Mouse (Mus musculus): ENCODE data around the gene Appl2. TPM values are rescaled to one million over a fixed set of nuclear protein-coding genes. Genes with fewer than 3 reads are reported as not detected.

The Appl2 gene
- polyA plus RNA-seq, 1 experiment from 2014 or later, result 46.2 TPM

DNA sequence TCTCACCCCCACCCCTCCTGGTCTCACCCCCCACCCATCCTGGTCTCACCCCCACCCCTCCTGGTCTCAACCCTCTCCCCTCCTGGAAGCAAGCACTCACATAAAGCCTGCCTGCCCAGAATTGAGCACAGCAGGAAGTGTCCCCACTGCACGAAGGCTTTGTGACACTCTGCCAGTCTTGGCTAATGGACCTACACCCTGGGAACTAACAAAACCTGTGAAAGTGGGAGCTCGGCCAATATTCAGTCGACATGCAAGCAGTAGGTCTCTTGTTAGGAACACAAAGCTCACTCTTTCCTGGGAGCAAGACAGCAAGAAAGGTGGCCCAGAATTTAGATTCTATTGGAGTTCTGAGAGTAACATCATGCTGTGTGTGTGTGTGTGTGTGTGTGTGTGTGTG lies 17.6 kb downstream of the Appl2 start:
- ATAC-seq (ENCODE audit: borderline replicate concordance, extremely low read depth, low FRiP score, low TSS enrichment), result no peak
- 44% methylated on average over 3 of the region's 3 CpGs for WGBS

GRCm38 (mm10) chr10:83629878-83630277 lies 18.7 kb downstream of the Appl2 start:
- H3K36me3 ChIP-seq, result peaks cover 10% of the 10 kb centered on the region; the same call in 1 of the 2 replicates
- ATAC-seq (ENCODE audit: borderline replicate concordance, extremely low read depth, low FRiP score, low TSS enrichment), result no peak
- 84% methylated on average over 5 of the region's 5 CpGs for WGBS
- H3K4me3 ChIP-seq, result no peak overlapping the region
- H3K9me3 ChIP-seq, result no peaks in the 10 kb centered on the region
- H3K9ac ChIP-seq, result no peak overlapping the region
- H3K4me2 ChIP-seq, result no peak overlapping the region
- no peak overlapping the region for H3K27ac ChIP-seq
- no peaks in the 10 kb centered on the region for H3K27me3 ChIP-seq
- H3K4me1 ChIP-seq, result peaks cover 6% of the 10 kb centered on the region; the same call in 1 of the 2 replicates

More for the DNA sequence above, 17.6 kb downstream of the Appl2 start:
- no peaks in the 10 kb centered on the region for H3K27me3 ChIP-seq
- no peaks in the 10 kb centered on the region for H3K9me3 ChIP-seq
- H3K27ac ChIP-seq, result no peak overlapping the region
- H3K4me3 ChIP-seq, result no peak overlapping the region
- peaks cover 10% of the 10 kb centered on the region; the same call in 1 of the 2 replicates for H3K36me3 ChIP-seq
- no peak overlapping the region for H3K4me2 ChIP-seq
- H3K9ac ChIP-seq, result no peak overlapping the region
- H3K4me1 ChIP-seq, result peaks cover 10% of the 10 kb centered on the region; the same call in 1 of the 2 replicates

DNA sequence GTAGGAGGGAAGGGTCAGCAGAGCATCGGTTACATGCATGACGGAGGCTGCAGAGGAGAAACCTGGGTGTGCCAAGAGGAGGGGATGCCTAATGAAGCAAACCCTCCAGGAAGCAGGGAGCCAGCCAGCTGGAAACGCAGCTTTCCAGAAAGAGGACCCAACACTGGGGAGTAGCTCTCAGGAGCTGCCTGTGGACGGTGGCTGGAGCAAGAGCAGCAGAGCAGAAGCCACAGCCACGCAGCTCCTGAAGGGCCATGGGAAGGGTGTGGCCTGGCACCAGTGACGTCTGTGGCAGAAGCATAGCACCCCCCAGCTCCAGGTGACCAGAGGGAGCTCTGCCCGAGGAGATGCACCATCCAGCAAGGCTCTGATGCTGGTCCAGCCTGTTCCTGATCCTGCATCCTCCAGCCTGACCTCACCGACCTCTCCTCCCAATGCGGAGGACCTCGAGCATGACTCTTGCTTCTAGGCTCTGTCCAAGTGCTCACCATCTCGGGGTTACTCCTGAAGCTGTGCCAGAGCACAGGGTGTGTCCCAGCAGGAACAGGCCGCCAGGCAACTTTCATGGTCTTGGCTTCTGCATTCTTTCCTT lies 19.3 kb downstream of the Appl2 start:
- H3K4me1 ChIP-seq, result peaks cover 2% of the 10 kb centered on the region; the same call in 1 of the 2 replicates
- no peaks in the 10 kb centered on the region for H3K27me3 ChIP-seq
- 77% methylated on average over 12 of the region's 12 CpGs for WGBS
- H3K9ac ChIP-seq, result no peak overlapping the region
- ATAC-seq (ENCODE audit: borderline replicate concordance, extremely low read depth, low FRiP score, low TSS enrichment), result no peak
- peaks cover 10% of the 10 kb centered on the region; the same call in 1 of the 2 replicates for H3K36me3 ChIP-seq
- no peaks in the 10 kb centered on the region for H3K9me3 ChIP-seq
- H3K4me2 ChIP-seq, result no peak overlapping the region
- no peak overlapping the region for H3K4me3 ChIP-seq
- no peak overlapping the region for H3K27ac ChIP-seq

- WGBS, result 79% methylated on average over 4 of the region's 4 CpGs
- no peak for ATAC-seq (ENCODE audit: borderline replicate concordance, extremely low read depth, low FRiP score, low TSS enrichment)
- H3K4me3 ChIP-seq, result no peak overlapping the region
Measured at GRCm38 (mm10) chr10:83628241-83628640, 20.3 kb downstream of the Appl2 start.

DNA sequence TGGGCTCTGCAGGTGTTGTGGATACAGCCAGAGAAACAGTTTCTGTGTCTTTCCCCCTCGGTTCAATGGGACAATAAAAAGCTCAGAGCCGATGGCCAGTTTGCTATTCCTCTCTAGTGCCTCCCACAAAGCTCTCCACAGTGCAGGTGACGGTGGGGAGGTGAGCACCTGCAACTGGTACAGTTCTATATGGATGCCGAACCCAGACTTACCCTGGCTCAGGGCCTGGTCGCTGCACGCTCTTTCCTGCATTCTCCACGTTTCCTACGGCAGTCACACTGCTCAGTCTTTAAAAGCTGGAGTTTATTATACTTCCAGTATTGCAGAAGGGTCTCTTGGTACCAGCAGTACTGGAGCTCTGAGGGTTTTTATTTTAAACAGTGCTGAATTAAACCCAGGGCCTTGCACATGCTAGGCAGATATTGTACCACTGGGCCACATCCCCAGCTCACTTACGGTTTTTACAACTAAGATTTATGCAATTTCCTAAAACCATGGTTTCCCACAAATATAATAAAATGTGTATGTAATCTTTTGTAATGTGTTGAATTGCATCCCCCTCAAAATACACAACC lies 21.3 kb downstream of the Appl2 start:
- Histone ChIP-seq H3K9me3 (no peaks in the 10 kb centered on the region), H3K4me1 (0 out of 2 replicates have a peak, but pooled peaks cover 4% of the 10 kb centered on the region), H3K4me2 (no peak overlapping the region), H3K27ac (no peak overlapping the region), H3K4me3 (no peak overlapping the region), H3K27me3 (no peaks in the 10 kb centered on the region), H3K9ac (no peak overlapping the region), H3K36me3 (peaks cover 10% of the 10 kb centered on the region; the same call in 1 of the 2 replicates)
- no peak for ATAC-seq (ENCODE audit: borderline replicate concordance, extremely low read depth, low FRiP score, low TSS enrichment)
- WGBS, result 88% methylated on average over 9 of the region's 9 CpGs

More at GRCm38 (mm10) chr10:83628241-83628640, 20.3 kb downstream of the Appl2 start:
- H3K27me3 ChIP-seq, result no peaks in the 10 kb centered on the region
- no peaks in the 10 kb centered on the region for H3K9me3 ChIP-seq
- H3K36me3 ChIP-seq, result peaks cover 10% of the 10 kb centered on the region; the same call in 1 of the 2 replicates
- H3K9ac ChIP-seq, result no peak overlapping the region
- H3K27ac ChIP-seq, result no peak overlapping the region
- H3K4me1 ChIP-seq, result 0 out of 2 replicates have a peak, but pooled peaks cover 4% of the 10 kb centered on the region
- no peak overlapping the region for H3K4me2 ChIP-seq

GRCm38 (mm10) chr10:83624841-83625240 lies 23.7 kb downstream of the Appl2 start:
- no peak overlapping the region for H3K9ac ChIP-seq
- no peak overlapping the region for H3K4me3 ChIP-seq
- 0 out of 2 replicates have a peak, but pooled peaks cover 4% of the 10 kb centered on the region for H3K4me1 ChIP-seq
- H3K4me2 ChIP-seq, result no peak overlapping the region
- peaks cover 10% of the 10 kb centered on the region; the same call in 1 of the 2 replicates for H3K36me3 ChIP-seq
- no peaks in the 10 kb centered on the region for H3K27me3 ChIP-seq
- ATAC-seq (ENCODE audit: borderline replicate concordance, extremely low read depth, low FRiP score, low TSS enrichment), result no peak
- H3K27ac ChIP-seq, result no peak overlapping the region
- H3K9me3 ChIP-seq, result no peaks in the 10 kb centered on the region
- WGBS, result 76% methylated on average over 12 of the region's 12 CpGs

GRCm38 (mm10) chr10:83624065-83624464 lies 24.5 kb downstream of the Appl2 start:
- H3K27ac ChIP-seq, result no peak overlapping the region
- H3K9me3 ChIP-seq, result no peaks in the 10 kb centered on the region
- H3K4me3 ChIP-seq, result no peak overlapping the region
- no peak overlapping the region for H3K4me2 ChIP-seq
- H3K4me1 ChIP-seq, result 0 out of 2 replicates have a peak, but pooled peaks cover 4% of the 10 kb centered on the region
- no peak overlapping the region for H3K9ac ChIP-seq
- no peaks in the 10 kb centered on the region for H3K27me3 ChIP-seq
- ATAC-seq (ENCODE audit: borderline replicate concordance, extremely low read depth, low FRiP score, low TSS enrichment), result 0 out of 2 replicates have a peak, but pooled peaks have one; percentile 47
- WGBS, result 56% methylated on average over 8 of the region's 8 CpGs
- peaks cover 10% of the 10 kb centered on the region; the same call in 1 of the 2 replicates for H3K36me3 ChIP-seq

DNA sequence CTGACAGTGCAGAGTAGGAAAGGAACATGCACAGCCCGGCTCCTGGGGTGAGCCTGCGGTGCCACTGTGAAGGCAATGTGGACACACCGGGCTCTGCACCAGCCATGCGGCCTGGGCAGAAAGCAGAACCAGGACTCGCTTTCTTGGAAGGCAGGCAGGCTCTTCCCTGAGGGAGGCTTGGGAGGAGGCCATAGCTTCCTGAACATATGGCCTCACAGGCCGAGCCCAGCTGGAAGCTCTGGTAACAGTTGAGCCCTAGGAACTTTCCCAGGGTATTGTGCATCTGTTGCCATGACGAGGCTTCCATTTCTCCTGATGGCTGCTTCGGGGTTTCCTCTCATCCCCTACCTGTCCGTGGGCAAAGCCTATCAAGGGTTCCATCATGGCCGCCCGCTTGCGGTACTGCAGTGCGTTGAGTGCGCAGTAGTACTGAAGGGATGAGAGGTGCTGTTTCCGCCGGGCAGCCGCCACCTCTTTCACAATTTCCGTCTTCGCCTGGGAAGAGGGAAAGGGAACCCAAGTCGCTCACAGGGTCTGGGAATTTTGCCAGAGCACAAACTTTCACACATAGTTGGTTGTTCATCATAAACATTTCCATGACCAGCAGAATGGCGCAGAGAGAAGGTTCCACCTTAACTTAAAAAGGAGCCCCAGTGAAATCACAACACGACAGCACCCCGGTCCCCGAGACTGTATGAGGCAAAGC lies 28.0 kb downstream of the Appl2 start:
- Histone ChIP-seq H3K4me2 (no peak overlapping the region), H3K27ac (no peak overlapping the region; the same call in 1 of the 2 replicates), H3K4me1 (0 out of 2 replicates have a peak, but pooled peaks cover 4% of the 10 kb centered on the region), H3K9me3 (no peaks in the 10 kb centered on the region), H3K36me3 (no peaks in the 10 kb centered on the region; the same call in 1 of the 2 replicates), H3K27me3 (no peaks in the 10 kb centered on the region), H3K9ac (no peak overlapping the region), H3K4me3 (no peak overlapping the region)
- no peak; the same call in 1 of the 2 replicates for ATAC-seq (ENCODE audit: borderline replicate concordance, extremely low read depth, low FRiP score, low TSS enrichment)
- 79% methylated on average over 24 of the region's 24 CpGs for WGBS

GRCm38 (mm10) chr10:83618819-83619440 lies 29.6 kb downstream of the Appl2 start:
- Histone ChIP-seq H3K9ac (no peak overlapping the region), H3K36me3 (no peaks in the 10 kb centered on the region; the same call in 1 of the 2 replicates), H3K4me1 (no peaks in the 10 kb centered on the region), H3K27me3 (no peaks in the 10 kb centered on the region), H3K9me3 (no peaks in the 10 kb centered on the region), H3K27ac (no peak overlapping the region), H3K4me2 (no peak overlapping the region), H3K4me3 (no peak overlapping the region)
- 85% methylated on average over 12 of the region's 12 CpGs for WGBS
- no peak for ATAC-seq (ENCODE audit: borderline replicate concordance, extremely low read depth, low FRiP score, low TSS enrichment)

DNA sequence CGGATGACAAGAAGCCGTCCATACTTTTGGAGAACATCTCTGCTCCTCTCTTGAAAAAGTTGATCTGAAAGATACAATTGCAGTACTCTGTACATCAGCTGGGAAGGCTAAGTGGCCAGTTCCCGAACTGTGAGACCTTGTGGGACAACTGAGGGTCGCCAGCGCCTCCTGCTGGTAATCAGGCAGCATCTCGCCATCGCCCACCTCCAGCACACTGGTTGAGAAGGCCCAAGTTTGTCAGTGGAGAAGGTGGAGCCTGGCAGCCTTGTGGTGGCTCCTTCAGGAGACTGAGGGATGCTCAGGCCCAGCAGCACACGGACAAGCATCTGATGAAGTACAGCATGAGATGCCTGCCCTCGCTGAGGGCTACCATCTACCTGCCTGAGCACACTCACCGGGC lies 31.2 kb downstream of the Appl2 start:
- Histone ChIP-seq H3K36me3 (peaks cover 12% of the 10 kb centered on the region; the same call in 1 of the 2 replicates), H3K4me2 (no peak overlapping the region), H3K4me3 (no peak overlapping the region), H3K9me3 (no peaks in the 10 kb centered on the region), H3K4me1 (no peaks in the 10 kb centered on the region), H3K9ac (no peak overlapping the region), H3K27me3 (no peaks in the 10 kb centered on the region), H3K27ac (no peak overlapping the region)
- no peak for ATAC-seq (ENCODE audit: borderline replicate concordance, extremely low read depth, low FRiP score, low TSS enrichment)
- WGBS, result 58% methylated on average over 10 of the region's 10 CpGs

DNA sequence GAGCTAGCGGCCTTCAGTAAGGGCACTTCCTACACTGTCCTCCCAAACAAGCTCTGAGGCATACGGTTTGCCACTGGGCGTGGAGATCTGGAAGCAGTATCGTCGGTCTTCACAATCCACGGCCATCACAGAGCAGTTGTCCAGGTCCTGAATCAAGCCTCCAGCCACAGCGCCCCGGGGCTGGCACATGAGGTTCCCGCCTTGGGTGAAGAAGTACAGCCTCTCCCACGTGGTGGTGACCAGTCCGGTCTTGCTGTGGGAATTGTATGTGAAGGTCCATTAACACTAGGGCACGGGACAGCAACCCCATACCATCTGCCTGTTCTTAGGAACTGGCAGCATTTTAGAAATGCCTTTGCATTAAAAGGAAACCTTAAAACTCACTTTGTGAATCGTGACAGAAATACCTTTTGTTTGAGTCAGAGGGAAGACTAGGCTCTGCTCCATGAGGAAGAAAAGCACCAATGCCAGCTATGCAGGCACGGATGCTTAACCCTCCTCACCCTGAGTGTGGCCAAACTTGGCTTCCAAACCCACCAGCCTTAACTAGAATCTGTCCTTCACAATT lies 35.8 kb downstream of the Appl2 start:
- Histone ChIP-seq H3K4me1 (no peaks in the 10 kb centered on the region), H3K4me3 (no peak overlapping the region), H3K27me3 (no peaks in the 10 kb centered on the region), H3K36me3 (peaks cover 27% of the 10 kb centered on the region), H3K9me3 (no peaks in the 10 kb centered on the region), H3K27ac (no peak overlapping the region), H3K4me2 (no peak overlapping the region), H3K9ac (no peak overlapping the region)
- 86% methylated on average over 14 of the region's 14 CpGs for WGBS
- ATAC-seq (ENCODE audit: borderline replicate concordance, extremely low read depth, low FRiP score, low TSS enrichment), result no peak

Data from lung, embryonic 15.5 days (tissue).